20 mouse cellular contexts compared by ENCODE assay signal in genomic region chr12:41325756-41326155, GRCm38 (mm10).
DNase-seq lines count a peak whose midpoint lies in the region; ATAC-seq and TF ChIP-seq lines count a peak whose summit lies in the region.
"Had no signal": no experiment of that assay in that cellular context is flagged by ENCODE, and none has a peak within 500 bp of the region (broad histone marks: within the 10 kb centered on the region; RNA-seq: fewer than 3 reads in every experiment).

No protein-coding gene starts in this region.

- no peak for TF ChIP-seq POLR2A in MEL (IDR thresholded peaks at IDR 0.05; ENCODE audit: control insufficient read depth in 1 of 2, insufficient read depth in 1 of 2, low read depth in 1 of 2, low read length in 2 of 2, poor library complexity in 1 of 2)

- no peak overlapping the region for H3K9ac ChIP-seq in MEL (ENCODE audit: control insufficient read depth, low read depth, low read length, poor library complexity, severe bottlenecking)
- no peak overlapping the region for H3K9ac ChIP-seq in liver, embryonic 11.5 days (ENCODE audit: low read depth, low read length)
- H3K9ac ChIP-seq: forebrain, embryonic 12.5 days; liver, postnatal 0 days had no signal

- no peak for TF ChIP-seq CTCF in MEL (IDR thresholded peaks at IDR 0.05 in 2 of 3, conservative IDR thresholded peaks at IDR 0.05 in 1 of 3; ENCODE audit: control insufficient read depth in 1 of 3, insufficient read depth in 1 of 3, low read depth in 2 of 3, low read length in 3 of 3, poor library complexity in 1 of 3, severe bottlenecking in 1 of 3)

- H3K27ac ChIP-seq in MEL (ENCODE audit: control insufficient read depth, low read depth, low read length): peak overlapping the region; percentile 74
- H3K27ac ChIP-seq in liver, embryonic 11.5 days (ENCODE audit: low read depth, low read length): no peak overlapping the region
- H3K27ac ChIP-seq: forebrain, embryonic 12.5 days; kidney, postnatal 0 days; layer of hippocampus, adult 2 months had no signal

- TF ChIP-seq EP300 in MEL (IDR thresholded peaks at IDR 0.05; ENCODE audit: low read depth in 1 of 2, low read length in 2 of 2): peak; percentile 93 to 97

- 58% methylated on average over 2 of the region's 2 CpGs for WGBS in liver, embryonic 11.5 days

- no peak for TF ChIP-seq RAD21 in MEL (IDR thresholded peaks at IDR 0.05; ENCODE audit: low read depth, low read length)

- no peak overlapping the region for H3K4me2 ChIP-seq in liver, embryonic 11.5 days
- H3K4me2 ChIP-seq: forebrain, embryonic 12.5 days had no signal

- H3K9me3 ChIP-seq in MEL (replicated peaks; ENCODE audit: insufficient read depth, low read length): no peaks in the 10 kb centered on the region
- H3K9me3 ChIP-seq in liver, embryonic 11.5 days (ENCODE audit: control insufficient read depth, low read length): no peaks in the 10 kb centered on the region
- H3K9me3 ChIP-seq: forebrain, embryonic 12.5 days had no signal

- ATAC-seq in granulocyte monocyte progenitor cell, adult 5-6 weeks (replicated peaks; ENCODE audit: poor library complexity, severe bottlenecking): peak; percentile 81
- ATAC-seq in liver, embryonic 11.5 days (replicated peaks; ENCODE audit: low FRiP score): no peak
- ATAC-seq: hindbrain, embryonic 16.5 days; liver, postnatal 0 days had no signal

- DNase-seq in thymus, postnatal 0 days (ENCODE audit: low spot score): peak; percentile 55
- no peak for DNase-seq in thymus, adult 18-20 months
- DNase-seq in MEL (ENCODE audit: low read depth, low spot score): peak; percentile 84
- peak; percentile 19 for DNase-seq in thymus, postnatal 25 days
- no peak for DNase-seq in lung, postnatal 4 days
- DNase-seq in left cerebral cortex, adult 18-20 months (ENCODE audit: low spot score in 2 of 2): no peak
- DNase-seq in liver, embryonic 11.5 days (ENCODE audit: low spot score): no peak
- DNase-seq: cerebellum, adult 8-10 months; heart, adult 18-20 months; heart, postnatal 36 days; kidney, adult 18-20 months; layer of hippocampus, postnatal 36 days; liver, postnatal 0 days; lung, postnatal 10 days; right cerebral cortex, adult 18-20 months had no signal

- H3K4me3 ChIP-seq in MEL (ENCODE audit: control insufficient read depth in 1 of 2, insufficient read depth in 1 of 2, low read depth in 2 of 2, low read length in 2 of 2): no peak overlapping the region
- no peak overlapping the region for H3K4me3 ChIP-seq in liver, embryonic 11.5 days (ENCODE audit: low read depth, low read length)
- H3K4me3 ChIP-seq: forebrain, embryonic 12.5 days; layer of hippocampus, adult 2 months had no signal

- H3K27me3 ChIP-seq in MEL (ENCODE audit: control insufficient read depth in 1 of 2, insufficient read depth in 2 of 2, low read length in 2 of 2): no peaks in the 10 kb centered on the region
- no peaks in the 10 kb centered on the region for H3K27me3 ChIP-seq in liver, embryonic 11.5 days (replicated peaks; ENCODE audit: control insufficient read depth, insufficient read depth, low read length)
- H3K27me3 ChIP-seq: forebrain, embryonic 12.5 days had no signal

- peaks cover 11 to 17% of the 10 kb centered on the region in 2 experiments for H3K4me1 ChIP-seq in MEL (ENCODE audit: control insufficient read depth in 1 of 2, insufficient read depth in 2 of 2, low read length in 2 of 2)
- H3K4me1 ChIP-seq in liver, embryonic 11.5 days (replicated peaks; ENCODE audit: control insufficient read depth, insufficient read depth, low read length): no peaks in the 10 kb centered on the region
- H3K4me1 ChIP-seq: forebrain, embryonic 12.5 days had no signal

- no peaks in the 10 kb centered on the region for H3K79me2 ChIP-seq in MEL (ENCODE audit: control insufficient read depth, insufficient read depth, low read length, poor library complexity)

- H3K36me3 ChIP-seq in MEL (ENCODE audit: control insufficient read depth in 1 of 2, insufficient read depth in 2 of 2, low read length in 2 of 2): peaks cover 0 to 27% of the 10 kb centered on the region in 2 experiments; a peak in 2 of 4 replicates
- H3K36me3 ChIP-seq in liver, embryonic 11.5 days (ENCODE audit: control insufficient read depth, insufficient read depth, low read length): no peaks in the 10 kb centered on the region
- H3K36me3 ChIP-seq: forebrain, embryonic 12.5 days had no signal

TF ChIP-seq in MEL, 35 proteins besides CTCF, POLR2A, EP300 and RAD21:
- TF ChIP-seq TAL1 (IDR thresholded peaks at IDR 0.05; ENCODE audit: low read length): peak; percentile 92
- TF ChIP-seq TBP (IDR thresholded peaks at IDR 0.05; ENCODE audit: low read depth, low read length): peak; percentile 40; the same call in 1 of the 2 replicates
- TF ChIP-seq USF2 (IDR thresholded peaks at IDR 0.05; ENCODE audit: borderline replicate concordance in 1 of 2, insufficient read depth in 1 of 2, low read depth in 1 of 2, low read length in 2 of 2): no peak
- 0 out of 2 replicates have a peak, but pooled peaks have one; percentile 32 for TF ChIP-seq SIN3A (IDR thresholded peaks at IDR 0.05; ENCODE audit: low read length)
- no peak for TF ChIP-seq MAFK (IDR thresholded peaks at IDR 0.05; ENCODE audit: borderline replicate concordance, low read depth, low read length)
- 0 out of 2 replicates have a peak, but pooled peaks have one; percentile 48 for TF ChIP-seq MYB (IDR thresholded peaks at IDR 0.05; ENCODE audit: low read depth, low read length)
- no peak for TF ChIP-seq ZMIZ1 (IDR thresholded peaks at IDR 0.05; ENCODE audit: low read depth, low read length)
- TF ChIP-seq ETS1 (IDR thresholded peaks at IDR 0.05; ENCODE audit: low read depth, low read length): peak; percentile 69
- TF ChIP-seq GATA1 (IDR thresholded peaks at IDR 0.05; ENCODE audit: low read depth, low read length): peak; percentile 92
- TF ChIP-seq TCF12 (IDR thresholded peaks at IDR 0.05; ENCODE audit: low read depth, low read length): peak; percentile 90
- TF ChIP-seq E2F4 (IDR thresholded peaks at IDR 0.05; ENCODE audit: borderline replicate concordance, low read depth, low read length): no peak
- peak; percentile 86 for TF ChIP-seq RCOR1 (IDR thresholded peaks at IDR 0.05; ENCODE audit: low read depth, low read length)

Comparison
In these comparisons a context has a peak if more than half of its experiments do, and no peak if none do; other contexts are left out.
1. DNase-seq: peak in thymus, postnatal 0 days (single experiment), MEL (single experiment) and thymus, postnatal 25 days (single experiment); none in thymus, adult 18-20 months (0 of 2), lung, postnatal 4 days (0 of 2), left cerebral cortex, adult 18-20 months (0 of 2) and liver, embryonic 11.5 days (single experiment).